Mouse (Mus musculus): Measurements from ENCODE around the gene Baiap2.

DNA sequence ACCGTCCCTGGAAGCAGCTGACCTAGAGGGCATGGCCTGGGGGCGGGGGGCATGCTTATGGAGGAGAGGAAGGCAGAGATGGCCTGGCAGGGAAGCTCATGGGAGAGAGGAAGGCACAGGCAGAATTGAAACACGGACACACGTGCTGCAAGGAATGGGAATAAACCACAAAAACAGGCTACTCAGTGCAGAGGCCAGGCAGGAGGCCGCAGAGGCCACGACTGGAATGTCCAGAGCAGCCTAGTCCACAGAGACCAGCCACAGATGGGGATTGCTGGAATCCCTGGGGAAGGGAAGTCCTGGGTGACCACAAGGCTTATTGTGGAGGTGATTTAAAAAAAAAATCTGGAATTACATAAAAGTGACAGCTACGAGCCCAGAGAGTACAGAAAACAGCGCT, 106.5 kb downstream of the Baiap2 start:
- no peak for TF ChIP-seq POLR2A (IDR thresholded peaks at IDR 0.05; ENCODE audit: borderline replicate concordance, control insufficient read depth, low read depth, low read length)
- TF ChIP-seq CTCF (IDR thresholded peaks at IDR 0.05; ENCODE audit: control insufficient read depth, insufficient read depth, low read length), result no peak

All from bone marrow, adult 2 months (tissue).